Mouse (Mus musculus): ENCODE results near the gene Gm45618.

Gene Gm45618

GRCm38 (mm10) chr7:142094301-142095143, 26.0 kb downstream of the Gm45618 start:
- peak; percentile 37 for DNase-seq (ENCODE audit: low spot score)

GRCm38 (mm10) chr7:142093696-142094240, 26.8 kb downstream of the Gm45618 start:
- no peak for DNase-seq (ENCODE audit: low spot score)

DNA sequence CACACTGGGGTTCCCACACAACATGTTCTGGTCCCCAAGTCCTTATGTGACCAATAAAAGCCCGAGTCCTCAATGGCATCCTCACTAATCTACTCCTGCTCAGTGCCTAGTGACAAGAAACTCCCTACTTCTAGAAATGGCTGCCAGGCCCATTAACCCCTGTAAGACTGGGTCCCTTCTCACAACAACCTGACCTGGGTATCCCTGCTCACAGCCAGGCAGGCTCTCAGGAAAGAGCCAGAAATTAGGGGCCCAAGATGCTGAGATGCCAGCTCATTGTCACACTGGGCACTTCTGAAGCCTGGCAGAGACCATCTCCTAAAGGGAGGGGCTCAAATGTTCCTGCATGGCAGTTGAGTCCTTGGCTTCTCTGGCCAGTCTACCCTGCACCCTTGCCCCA, 27.5 kb downstream of the Gm45618 start:
- DNase-seq (ENCODE audit: low spot score), result no peak

DNA sequence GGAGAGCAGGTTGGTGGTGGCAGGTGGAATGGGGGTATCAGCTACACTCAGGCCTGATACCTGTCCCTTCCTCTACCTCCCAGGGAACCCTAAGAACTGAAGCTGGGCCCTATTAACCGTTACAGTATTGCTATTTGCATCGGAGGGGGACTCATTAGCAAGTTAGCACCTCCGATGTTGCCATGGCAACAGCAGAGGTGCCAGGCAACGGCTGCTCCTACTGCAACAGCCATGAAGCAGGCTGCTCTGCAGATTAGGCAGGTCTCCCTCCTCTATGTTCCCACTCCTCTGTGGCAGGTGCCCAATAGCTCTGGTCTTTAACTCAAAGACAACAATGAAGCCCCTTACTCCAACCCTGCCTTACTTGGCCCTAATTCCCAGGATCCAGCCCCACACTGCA, 28.7 kb downstream of the Gm45618 start:
- no peak for DNase-seq (ENCODE audit: low spot score)

GRCm38 (mm10) chr7:142089648-142090447, 30.7 kb downstream of the Gm45618 start:
- no peak for DNase-seq (ENCODE audit: low spot score)

DNA sequence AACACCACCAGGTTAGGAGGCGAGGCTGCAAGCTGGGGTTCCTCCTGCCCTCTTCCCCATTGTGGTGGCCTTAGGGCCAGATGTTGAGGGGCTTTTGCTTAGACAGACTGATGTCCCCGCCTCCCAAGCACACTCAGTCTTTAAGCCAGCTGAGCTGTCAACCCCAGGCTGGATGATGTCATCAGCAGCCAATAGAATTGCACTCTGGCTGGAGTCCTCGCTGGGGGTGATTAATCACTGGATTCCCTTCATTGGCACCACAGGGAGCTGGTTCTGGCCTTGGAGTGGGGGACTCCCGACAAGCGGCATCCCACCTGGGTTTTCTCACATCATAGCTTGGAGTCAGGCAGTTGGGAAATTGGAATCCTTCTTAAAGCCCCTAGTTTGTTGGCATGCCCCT, 31.6 kb downstream of the Gm45618 start:
- DNase-seq (ENCODE audit: low spot score), result peak; percentile 87

GRCm38 (mm10) chr7:142087069-142087652, 33.4 kb downstream of the Gm45618 start:
- DNase-seq (ENCODE audit: low spot score), result no peak

- no peak for DNase-seq (ENCODE audit: low spot score)
Observed at GRCm38 (mm10) chr7:142086159-142086905, 34.2 kb downstream of the Gm45618 start.

GRCm38 (mm10) chr7:142084820-142085219, 35.7 kb downstream of the Gm45618 start:
- DNase-seq (ENCODE audit: low spot score), result no peak

DNA sequence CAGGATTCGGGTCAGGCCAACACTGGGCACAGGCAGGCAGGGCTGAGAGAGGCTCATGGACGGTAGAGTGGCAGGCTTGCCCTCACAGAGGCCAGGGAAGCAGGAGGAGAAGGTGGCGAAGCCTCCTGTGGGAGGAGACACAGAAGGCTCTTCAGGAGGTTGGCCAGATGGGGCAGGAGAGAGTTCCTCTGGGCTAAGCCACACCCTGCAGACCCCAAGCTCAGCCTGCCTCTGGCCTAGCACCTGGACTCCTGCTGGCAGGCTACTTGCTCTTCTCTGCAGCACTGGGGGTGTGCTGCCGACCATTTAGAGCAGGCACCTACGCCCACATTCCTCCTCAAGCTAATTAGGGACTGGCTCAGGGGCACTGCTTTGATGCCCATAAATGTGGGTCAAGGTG, 36.1 kb downstream of the Gm45618 start:
- no peak for DNase-seq (ENCODE audit: low spot score)

GRCm38 (mm10) chr7:142083588-142084317, 36.8 kb downstream of the Gm45618 start:
- peak; percentile 27 for DNase-seq (ENCODE audit: low spot score)

DNA sequence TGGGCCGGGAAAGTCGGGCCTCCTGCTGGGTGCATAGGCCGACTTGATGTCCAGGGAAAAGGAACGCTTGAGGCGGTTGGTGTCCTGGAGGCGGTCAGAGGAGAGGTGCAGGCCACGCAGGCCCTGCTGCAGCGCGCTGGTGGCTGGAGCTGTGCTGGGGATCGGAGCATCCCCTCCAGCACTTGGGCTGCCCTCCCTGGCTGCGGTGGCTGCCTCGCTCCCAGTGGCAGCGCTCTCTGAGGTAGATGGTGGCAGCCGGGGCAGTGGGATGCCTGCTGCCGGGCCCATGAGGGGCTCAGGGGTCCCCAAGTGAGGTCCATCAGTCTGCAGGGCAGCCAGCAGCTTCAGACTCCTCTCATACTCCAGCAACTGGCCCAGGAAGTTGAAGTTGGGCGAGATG, 37.9 kb downstream of the Gm45618 start:
- no peak for DNase-seq (ENCODE audit: low spot score)

- DNase-seq (ENCODE audit: low spot score), result no peak
Observed at GRCm38 (mm10) chr7:142082179-142082578, 38.4 kb downstream of the Gm45618 start.

DNA sequence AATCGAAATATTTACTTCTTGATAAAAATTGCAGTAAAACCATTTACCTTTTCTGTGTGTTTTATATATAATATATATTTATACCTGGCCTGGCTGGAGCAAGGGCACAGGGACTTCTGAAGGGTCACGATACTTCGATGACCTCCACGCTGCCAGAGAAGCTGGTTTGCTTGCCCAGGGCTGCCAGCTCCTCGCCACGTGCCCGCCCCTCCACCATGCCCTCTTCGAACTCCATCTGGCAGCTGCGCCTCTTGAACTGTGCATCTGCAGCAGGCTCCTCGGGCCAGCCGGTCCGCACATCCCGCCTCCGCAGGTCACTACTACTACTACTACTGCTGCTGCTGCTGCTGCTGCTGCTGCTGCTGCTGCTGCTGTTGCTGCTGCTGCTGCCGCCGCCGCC, 38.8 kb downstream of the Gm45618 start:
- no peak for DNase-seq (ENCODE audit: low spot score)

- no peak for DNase-seq (ENCODE audit: low spot score)
Observed at GRCm38 (mm10) chr7:142080876-142081275, 39.7 kb downstream of the Gm45618 start.

DNA sequence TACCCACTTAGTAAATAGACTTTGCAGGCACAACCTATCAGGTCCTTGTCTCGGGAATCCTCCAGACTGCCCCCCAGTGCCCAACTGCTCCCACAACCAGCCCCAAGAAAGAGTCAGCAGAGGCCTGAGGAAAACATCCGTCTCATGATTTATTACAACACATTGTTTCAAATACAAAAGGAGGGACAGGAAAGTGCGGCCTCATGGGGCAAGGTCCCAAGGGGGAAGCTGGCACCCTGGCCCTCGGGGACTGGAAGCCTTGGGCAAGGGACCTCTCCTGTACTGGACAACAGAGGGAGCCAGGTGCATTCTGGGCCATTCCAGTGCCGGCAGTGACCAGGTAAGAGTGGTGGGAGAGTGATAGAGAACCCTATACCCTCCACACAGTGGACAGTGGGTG, 41.2 kb downstream of the Gm45618 start:
- no peak for DNase-seq (ENCODE audit: low spot score)

- no peak for DNase-seq (ENCODE audit: low spot score)
Observed at GRCm38 (mm10) chr7:142077138-142077537, 43.4 kb downstream of the Gm45618 start.

DNA sequence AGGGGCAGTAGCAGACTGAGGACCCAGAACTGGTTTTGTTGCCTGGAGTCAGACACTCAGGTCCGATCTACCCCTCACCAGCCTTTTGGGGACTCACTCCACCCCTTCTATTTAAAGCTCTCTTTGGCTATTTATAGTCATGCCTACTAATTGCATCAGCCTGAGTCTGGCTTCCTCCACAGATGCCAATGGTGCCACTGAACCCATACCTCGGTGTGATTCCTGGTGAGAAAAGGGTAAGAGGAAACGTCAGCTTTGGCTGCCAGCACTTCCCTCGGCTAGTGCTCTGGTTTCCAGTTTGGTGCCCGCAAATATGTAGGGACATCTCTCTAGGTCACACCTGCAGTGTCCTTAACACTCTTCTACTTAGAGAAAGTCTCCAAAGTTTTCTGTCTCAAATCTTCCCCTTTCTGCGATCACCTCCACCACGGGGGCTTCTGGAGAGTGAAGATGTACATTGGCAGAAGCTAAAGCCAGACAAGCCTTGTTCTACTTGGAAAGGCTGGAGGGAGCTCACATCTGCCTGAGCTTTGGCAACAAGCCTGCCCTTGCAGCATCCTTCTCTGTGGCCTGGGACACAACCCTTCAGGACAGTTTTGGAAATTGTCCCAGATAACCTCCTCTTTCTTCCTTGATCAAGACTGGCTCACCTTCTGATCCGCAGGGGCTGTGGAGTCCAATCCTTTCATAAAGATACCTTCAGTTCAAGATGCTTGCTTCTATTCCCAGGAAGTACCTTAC, 46.2 kb downstream of the Gm45618 start:
- DNase-seq (ENCODE audit: low spot score), result no peak

GRCm38 (mm10) chr7:142071717-142072116, 48.8 kb downstream of the Gm45618 start:
- no peak for DNase-seq (ENCODE audit: low spot score)

GRCm38 (mm10) chr7:142071212-142071578, 49.3 kb downstream of the Gm45618 start:
- no peak for DNase-seq (ENCODE audit: low spot score)

Measured in embryo, embryonic 10.5 days (tissue).